Mouse (Mus musculus) bone marrow, adult 2 months (tissue): ENCODE measurements around the gene Nup62.

Source experiments
- CTCF ChIP-seq: fragments of 200-500 bp; IDR thresholded peaks from 2 replicates; pipeline ENCODE4 v1.5.1; 2011; ENCODE audit warnings: low read length, control low read depth; ENCODE audit not compliant: control insufficient read depth, insufficient read depth
- POLR2A ChIP-seq: fragments of 200-500 bp; IDR thresholded peaks from 2 replicates; pipeline ENCODE4 v1.6.1; 2011; ENCODE audit warnings: low read depth, mild to moderate bottlenecking, control low read depth, low read length, borderline replicate concordance; ENCODE audit not compliant: control insufficient read depth

DNA sequence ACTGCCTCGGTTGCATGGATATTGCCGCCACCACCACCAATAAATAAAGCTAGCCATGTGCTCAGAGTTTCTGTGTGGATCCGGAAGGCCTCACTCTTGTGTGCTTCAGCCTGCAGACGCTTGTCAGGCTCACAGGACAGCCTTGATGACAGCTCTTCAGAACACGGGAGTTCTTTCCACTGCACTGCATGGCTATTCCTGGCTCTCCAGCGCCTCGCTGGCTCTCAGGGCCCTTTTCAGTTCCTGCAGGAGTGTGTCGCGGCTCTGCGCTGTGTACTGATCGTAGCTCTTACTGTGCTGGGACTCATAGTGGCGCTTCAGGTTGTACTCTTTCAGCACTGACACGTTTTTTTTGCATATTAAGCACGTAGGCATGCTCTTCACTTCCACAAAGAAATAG, 61.9 kb downstream of the Nup62 start:
- TF ChIP-seq POLR2A, result no peak
- TF ChIP-seq CTCF, result no peak
